Mouse (Mus musculus) adrenal gland, postnatal 10 days (tissue): ENCODE data around the gene Plcg2. TPM values are rescaled to one million over a fixed set of nuclear protein-coding genes. Genes with fewer than 3 reads are reported as not detected.

Source experiments
- microRNA-seq: library from miRNA; unstranded; fragments of <30 nt; microRNA quantifications from one replicate; pipeline ENCODE4 v1.2.0, GENCODE M21; 2021
- total RNA-seq, 2 experiments: library from RNA; stranded (reverse); gene quantifications; 2 replicates each; pipeline ENCODE4 v1.2.3; 2021

Plcg2 gene
- total RNA-seq, 2 experiments from 2014 or later = 4.9 to 5.1 TPM

Small RNAs within 50 kb of the gene (microRNA-seq; reads per million reads assigned to microRNA genes)
- gene Gm27361 (not detected), gene Mir7077 (not detected), gene Mir7078 (not detected)

Other genes with a start within 250 kb of the Plcg2 start
- 10 to 100 TPM; 77.7 to 82.3 TPM for gene Cmip, start 241.2 kb upstream of the Plcg2 start, total RNA-seq
- 1 to 10 TPM; 3.4 to 6.1 TPM for gene Sdr42e1, start 175.4 kb downstream of the Plcg2 start, total RNA-seq
- 10 to 100 TPM; 15.1 to 32.4 TPM for gene Hsd17b2, start 203.6 kb downstream of the Plcg2 start, total RNA-seq